ENCODE assay signal across 8 mouse cellular contexts in genomic region chrX:74248651-74249050, GRCm38 (mm10). TPM values are rescaled to one million over a fixed set of nuclear protein-coding genes. Genes with fewer than 3 reads are reported as not detected.
DNase-seq lines count a peak whose midpoint lies in the region; ATAC-seq lines count a peak whose summit lies in the region.

No protein-coding gene starts in this region.

- no peak overlapping the region for H3K4me2 ChIP-seq in midbrain, embryonic 11.5 days
- peak overlapping the region; percentile 61 for H3K4me2 ChIP-seq in stomach, embryonic 15.5 days

- H3K9ac ChIP-seq in midbrain, embryonic 11.5 days (ENCODE audit: low read length) = no peak overlapping the region
- H3K9ac ChIP-seq in stomach, embryonic 15.5 days = 0 out of 2 replicates have a peak overlapping the region, but pooled peaks have one; percentile 16

- no peaks in the 10 kb centered on the region for H3K9me3 ChIP-seq in midbrain, embryonic 11.5 days (ENCODE audit: control insufficient read depth, low read length)
- H3K9me3 ChIP-seq in stomach, embryonic 15.5 days = no peaks in the 10 kb centered on the region

- H3K27me3 ChIP-seq in midbrain, embryonic 11.5 days (ENCODE audit: control insufficient read depth, insufficient read depth, low read length) = no peaks in the 10 kb centered on the region
- no peaks in the 10 kb centered on the region for H3K27me3 ChIP-seq in stomach, embryonic 15.5 days (replicated peaks)

- peak; percentile 78 for DNase-seq in CD4-positive, CD25-positive, alpha-beta regulatory T cell, adult 2 months (ENCODE audit: low read depth, low spot score)
- DNase-seq in R1 (ENCODE audit: low read depth, low spot score) = peak; percentile 84
- peak; percentile 63 for DNase-seq in embryo, embryonic 11.5 days (ENCODE audit: low read depth, low spot score)
- peak; percentile 70 to 76 for DNase-seq in heart, postnatal 14 days
- peak; percentile 25 to 42 for DNase-seq in left cerebral cortex, postnatal 25 days (ENCODE audit: low spot score in 2 of 2)
- peak; percentile 94 for DNase-seq in midbrain, embryonic 11.5 days (ENCODE audit: low spot score, missing footprints)

- H3K4me3 ChIP-seq in midbrain, embryonic 11.5 days (ENCODE audit: low read depth, low read length) = no peak overlapping the region
- peak overlapping the region; percentile 42 for H3K4me3 ChIP-seq in stomach, embryonic 15.5 days (replicated peaks)

- H3K36me3 ChIP-seq in midbrain, embryonic 11.5 days (ENCODE audit: control insufficient read depth, insufficient read depth, low read length) = no peaks in the 10 kb centered on the region
- H3K36me3 ChIP-seq in stomach, embryonic 15.5 days = no peaks in the 10 kb centered on the region

- 0 out of 2 replicates have a peak, but pooled peaks cover 3% of the 10 kb centered on the region for H3K4me1 ChIP-seq in midbrain, embryonic 11.5 days (ENCODE audit: control insufficient read depth, insufficient read depth, low read length)
- no peaks in the 10 kb centered on the region for H3K4me1 ChIP-seq in stomach, embryonic 15.5 days

- 3% methylated on average over 3 of the region's 3 CpGs for WGBS in midbrain, embryonic 11.5 days
- 7% methylated on average over 3 of the region's 3 CpGs for WGBS in stomach, embryonic 15.5 days

- no peak for ATAC-seq in CD4-positive, CD25-positive, alpha-beta regulatory T cell, adult 4 months
- no peak for ATAC-seq in midbrain, embryonic 11.5 days (ENCODE audit: low FRiP score)
- ATAC-seq in stomach, embryonic 15.5 days (ENCODE audit: insufficient read depth, low FRiP score, low read depth) = no peak

- no peak overlapping the region for H3K27ac ChIP-seq in midbrain, embryonic 11.5 days (ENCODE audit: low read depth, low read length)
- H3K27ac ChIP-seq in stomach, embryonic 15.5 days = peak overlapping the region; percentile 82

- intact Hi-C loops in heart, postnatal 14 days (cut with DNase I) = loop anchor here (1.0 to 5.0 kb wide), 4 partner anchors 104 to 165 kb away; partner anchors contain the start of genes Fam3a, Ikbkg and Lage3
- intact Hi-C loops in left cerebral cortex, postnatal 25 days (cut with DNase I) = loop anchor here (1.0 to 10.0 kb wide), 5 partner anchors 131 to 281 kb away; partner anchors contain the start of genes Fam3a, Hcfc1 and Ikbkg

RNA-seq across cellular contexts. Expression of gene Flna, which starts 1.0 kb away (rescaled TPM):
- polyA plus RNA-seq in CD4-positive, CD25-positive, alpha-beta regulatory T cell, adult 4 months (2017; shearing (Covaris generic)) = 100 to 1,000 TPM; 199 to 249 TPM
- 100 to 1,000 TPM; 157 to 168 TPM for total RNA-seq in heart, postnatal 14 days (2021)
- 10 to 100 TPM; 65.4 to 68.3 TPM for total RNA-seq in left cerebral cortex, postnatal 25 days (2021)
- 178 and 185 TPM in 2 replicates for polyA plus RNA-seq in midbrain, embryonic 11.5 days (2014; fragmentation: Nextera tagmentation; extraction: Ambion mirVana)
- polyA plus RNA-seq in stomach, embryonic 15.5 days (2015; fragmentation: Nextera tagmentation; extraction: Ambion mirVana) = 346 and 386 TPM in 2 replicates

RNA-seq across cellular contexts. Expression of gene Emd, which starts 5.8 kb away (rescaled TPM):
- polyA plus RNA-seq in CD4-positive, CD25-positive, alpha-beta regulatory T cell, adult 4 months (2017; shearing (Covaris generic)) = 10 to 100 TPM; 35.0 to 53.2 TPM
- 10 to 100 TPM; 31.4 to 34.6 TPM for total RNA-seq in heart, postnatal 14 days (2021)
- total RNA-seq in left cerebral cortex, postnatal 25 days (2021) = 10 to 100 TPM; 31.4 to 38.9 TPM
- 24.3 and 25.2 TPM in 2 replicates for polyA plus RNA-seq in midbrain, embryonic 11.5 days (2014; fragmentation: Nextera tagmentation; extraction: Ambion mirVana)
- polyA plus RNA-seq in stomach, embryonic 15.5 days (2015; fragmentation: Nextera tagmentation; extraction: Ambion mirVana) = 22.0 and 25.5 TPM in 2 replicates

RNA-seq across cellular contexts. Expression of gene Rpl10, which starts 22.0 kb away (rescaled TPM):
- polyA plus RNA-seq in CD4-positive, CD25-positive, alpha-beta regulatory T cell, adult 4 months (2017; shearing (Covaris generic)) = 1,000 to 10,000 TPM in 1 of 2 experiments, 100 to 1,000 TPM in 1; 597 to 1,460 TPM
- total RNA-seq in heart, postnatal 14 days (2021) = 100 to 1,000 TPM; 153 to 191 TPM
- total RNA-seq in left cerebral cortex, postnatal 25 days (2021) = 100 to 1,000 TPM; 137 to 162 TPM
- polyA plus RNA-seq in midbrain, embryonic 11.5 days (2014; fragmentation: Nextera tagmentation; extraction: Ambion mirVana) = 661 and 713 TPM in 2 replicates
- 643 and 895 TPM in 2 replicates for polyA plus RNA-seq in stomach, embryonic 15.5 days (2015; fragmentation: Nextera tagmentation; extraction: Ambion mirVana)

RNA-seq across cellular contexts. Expression of gene Taz, which starts 33.1 kb away (rescaled TPM):
- polyA plus RNA-seq in CD4-positive, CD25-positive, alpha-beta regulatory T cell, adult 4 months (2017; shearing (Covaris generic)) = 10 to 100 TPM; 54.0 to 68.6 TPM
- total RNA-seq in heart, postnatal 14 days (2021) = 10 to 100 TPM; 39.0 to 42.9 TPM
- 10 to 100 TPM; 48.5 to 55.5 TPM for total RNA-seq in left cerebral cortex, postnatal 25 days (2021)
- polyA plus RNA-seq in midbrain, embryonic 11.5 days (2014; fragmentation: Nextera tagmentation; extraction: Ambion mirVana) = 57.9 and 60.9 TPM in 2 replicates
- 79.5 and 86.1 TPM in 2 replicates for polyA plus RNA-seq in stomach, embryonic 15.5 days (2015; fragmentation: Nextera tagmentation; extraction: Ambion mirVana)

RNA-seq across cellular contexts. Expression of gene Dnase1l1, which starts 33.5 kb away (rescaled TPM):
- polyA plus RNA-seq in CD4-positive, CD25-positive, alpha-beta regulatory T cell, adult 4 months (2017; shearing (Covaris generic)) = 10 to 100 TPM; 23.0 to 31.1 TPM
- 10 to 100 TPM; 13.2 to 13.3 TPM for total RNA-seq in heart, postnatal 14 days (2021)
- 1 to 10 TPM; 2.1 to 2.3 TPM for total RNA-seq in left cerebral cortex, postnatal 25 days (2021)
- polyA plus RNA-seq in midbrain, embryonic 11.5 days (2014; fragmentation: Nextera tagmentation; extraction: Ambion mirVana) = 4.3 and 4.4 TPM in 2 replicates
- 15.7 and 17.5 TPM in 2 replicates for polyA plus RNA-seq in stomach, embryonic 15.5 days (2015; fragmentation: Nextera tagmentation; extraction: Ambion mirVana)

Comparison
In these comparisons a context has a peak if more than half of its experiments do, and no peak if none do; other contexts are left out.
1. DNase-seq: peak in every context shown above with its lines; median percentile 94 in midbrain, embryonic 11.5 days; 84 in R1; 78 in CD4-positive, CD25-positive, alpha-beta regulatory T cell, adult 2 months; 73 in heart, postnatal 14 days; 63 in embryo, embryonic 11.5 days; 34 in left cerebral cortex, postnatal 25 days.